Mouse (Mus musculus) ES-E14 (cell line): ENCODE measurements around the gene Myo5c.

Experiments used
- CHD2 ChIP-seq: IDR thresholded peaks from 2 replicates; pipeline ENCODE4 v1.6.1; 2014; ENCODE audit warnings: mild to moderate bottlenecking, low read depth, low read length, inconsistent platforms
- HCFC1 ChIP-seq: IDR thresholded peaks from 2 replicates; pipeline ENCODE4 v1.6.1; 2012; ENCODE audit warnings: low read length, inconsistent platforms, borderline replicate concordance; ENCODE audit not compliant: insufficient read depth
- ZC3H11A ChIP-seq: IDR thresholded peaks from 2 replicates; pipeline ENCODE4 v1.6.1; 2012; ENCODE audit warnings: low read depth, mild to moderate bottlenecking, inconsistent platforms, low read length, borderline replicate concordance
- ZNF384 ChIP-seq: IDR thresholded peaks from 2 replicates; pipeline ENCODE4 v1.6.1; 2012; ENCODE audit warnings: low read depth, low read length, inconsistent platforms

GRCm38 (mm10) chr9:75353094-75353493 is 121.3 kb downstream of the Myo5c start:
- TF ChIP-seq ZC3H11A (no peak), HCFC1 (no peak), ZNF384 (no peak), CHD2 (no peak)
